Mouse (Mus musculus) heart, embryonic 14.5 days (tissue): ENCODE measurements around the gene Xrcc3. TPM values are rescaled to one million over a fixed set of nuclear protein-coding genes. Genes with fewer than 3 reads are reported as not detected.

Experiments
- ATAC-seq: fragments of 200-750 bp; cut with Nextera tagmentation; 2 replicates; pipeline ENCODE4 v1.8.0; 2017; ENCODE audit warnings: low read depth, moderate TSS enrichment; ENCODE audit not compliant: insufficient number of reproducible peaks, insufficient read depth, low FRiP score
- H3K27ac ChIP-seq, 2 experiments: fragments of 200-500 bp in 1 of 2; fragments of 300-500 bp in 1 of 2; sonication (generic) in 1 of 2; replicated peaks in 1 of 2; 2 replicates each; pipeline ENCODE4 v1.5.1; 2012 to 2014; ENCODE audit warnings: low read depth in 2 of 2, low read length in 2 of 2, control low read depth in 1 of 2, mild to moderate bottlenecking in 1 of 2, mixed read lengths in 1 of 2; ENCODE audit not compliant: control insufficient read depth in 1 of 2, insufficient read depth in 1 of 2
- H3K27me3 ChIP-seq: fragments of 300-500 bp; sonication (generic); 2 replicates; pipeline ENCODE4 v1.6.1; 2014; ENCODE audit warnings: mild to moderate bottlenecking, low read length, control low read depth; ENCODE audit not compliant: control insufficient read depth, insufficient read depth
- H3K36me3 ChIP-seq: fragments of 300-500 bp; sonication (generic); 2 replicates; pipeline ENCODE4 v1.6.1; 2014; ENCODE audit warnings: mild to moderate bottlenecking, control low read depth, low read length, mixed read lengths; ENCODE audit not compliant: control insufficient read depth, insufficient read depth
- H3K4me1 ChIP-seq, 2 experiments: fragments of 200-500 bp in 1 of 2; fragments of 300-500 bp in 1 of 2; sonication (generic) in 1 of 2; 2 replicates each; pipeline ENCODE4 v1.6.1; 2012 to 2014; ENCODE audit warnings: low read length in 2 of 2, control low read depth in 1 of 2, mixed read lengths in 1 of 2; ENCODE audit not compliant: control insufficient read depth in 2 of 2, insufficient read depth in 2 of 2
- H3K4me2 ChIP-seq: fragments of 300-500 bp; sonication (generic); 2 replicates; pipeline ENCODE4 v1.6.1; 2014; ENCODE audit warnings: mild to moderate bottlenecking, low read length
- H3K4me3 ChIP-seq, 2 experiments: fragments of 200-500 bp in 1 of 2; fragments of 300-500 bp in 1 of 2; sonication (generic) in 1 of 2; 2 replicates each; pipeline ENCODE4 v1.5.1; 2012 to 2014; ENCODE audit warnings: low read length in 2 of 2, mild to moderate bottlenecking in 2 of 2, control low read depth in 1 of 2, low read depth in 1 of 2, moderate library complexity in 1 of 2; ENCODE audit not compliant: control insufficient read depth in 1 of 2, insufficient read depth in 1 of 2
- H3K9ac ChIP-seq: fragments of 300-500 bp; sonication (generic); 2 replicates; pipeline ENCODE4 v1.6.1; 2014; ENCODE audit warnings: mild to moderate bottlenecking, low read length
- H3K9me3 ChIP-seq: fragments of 300-500 bp; sonication (generic); 2 replicates; pipeline ENCODE4 v1.6.1; 2016; ENCODE audit warnings: low read length, control low read depth; ENCODE audit not compliant: control insufficient read depth
- WGBS: fragments of 180-500 bp; shearing (Covaris S2); extraction: QIAGEN DNeasy Blood & Tissue Kit; methylation state at CpG from one replicate; pipeline ENCODE4 v1.1.7; 2014; 5-methylcytosine and 5-hydroxymethylcytosine counted together
- polyA plus RNA-seq: library from polyadenylated mRNA; unstranded; fragments of >200 nt; fragmentation: Nextera tagmentation; extraction: Ambion mirVana; gene quantifications from 2 replicates; pipeline ENCODE4 v1.2.1, GENCODE M21; 2014

Xrcc3 gene
- 5.7 and 7.0 TPM in 2 replicates for polyA plus RNA-seq

DNA sequence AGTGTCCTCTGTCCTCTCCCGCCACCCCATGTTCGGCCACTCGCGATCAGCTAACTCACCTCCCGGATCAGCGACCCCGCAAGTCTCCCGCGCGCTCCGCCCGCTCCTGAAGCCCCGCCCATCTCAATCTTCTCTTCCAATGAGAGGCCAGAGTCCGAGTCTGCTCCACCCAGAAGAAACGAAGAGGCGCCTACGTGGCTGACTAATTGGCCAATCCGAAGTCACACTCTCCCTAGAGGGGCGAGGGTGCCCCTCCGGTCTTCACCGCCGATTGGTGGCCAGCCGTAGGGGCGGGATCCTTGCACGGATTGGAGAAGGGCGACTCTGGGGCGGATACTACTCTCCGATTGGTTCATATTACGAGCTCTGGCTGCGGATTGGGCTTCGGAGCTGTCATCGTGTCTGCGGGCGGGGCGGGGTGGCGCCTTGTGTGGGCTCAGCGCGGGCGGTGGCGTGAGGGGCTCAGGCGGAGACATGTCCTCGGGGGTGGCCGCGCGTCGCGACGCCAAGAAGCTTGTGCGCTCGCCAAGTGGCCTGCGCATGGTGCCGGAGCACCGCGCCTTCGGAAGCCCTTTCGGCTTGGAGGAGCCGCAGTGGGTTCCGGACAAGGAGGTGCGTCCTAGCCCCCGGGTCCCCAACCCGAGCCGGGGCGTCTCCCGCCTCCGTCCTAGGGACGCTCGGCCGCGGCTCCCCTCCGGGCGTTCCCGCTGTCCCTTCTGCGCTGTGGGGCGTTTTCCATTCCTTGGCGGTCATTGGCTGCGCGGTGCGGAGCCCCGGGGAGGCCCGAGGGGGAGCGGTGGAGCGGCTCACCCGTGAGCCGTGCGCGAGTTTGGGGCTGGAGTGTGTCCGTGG lies at the start of gene Xrcc3, which contains the start of gene Zfyve21:
Xrcc3 (minus strand) TSS at position 108 of the 852 bp plus-strand sequence.
Zfyve21 (plus strand) TSS at position 405 of the 852 bp plus-strand sequence.
- Histone ChIP-seq H3K27ac (peak within 1 kb of the TSS; percentile 76 to 92), H3K36me3 (peaks cover 5% of the 10 kb centered on the region; the same call in 1 of the 2 replicates), H3K4me2 (peak within 1 kb of the TSS; percentile 88), H3K4me3 (peak within 1 kb of the TSS; percentile 75 to 78), H3K4me1 (peaks cover 22 to 51% of the 10 kb centered on the region in 2 experiments), H3K9me3 (no peaks in the 10 kb centered on the region), H3K9ac (peak within 1 kb of the TSS; percentile 79), H3K27me3 (no peaks in the 10 kb centered on the region)
- peak; percentile 98 for ATAC-seq
- under 1% methylated on average over 87 of the region's 87 CpGs for WGBS

DNA sequence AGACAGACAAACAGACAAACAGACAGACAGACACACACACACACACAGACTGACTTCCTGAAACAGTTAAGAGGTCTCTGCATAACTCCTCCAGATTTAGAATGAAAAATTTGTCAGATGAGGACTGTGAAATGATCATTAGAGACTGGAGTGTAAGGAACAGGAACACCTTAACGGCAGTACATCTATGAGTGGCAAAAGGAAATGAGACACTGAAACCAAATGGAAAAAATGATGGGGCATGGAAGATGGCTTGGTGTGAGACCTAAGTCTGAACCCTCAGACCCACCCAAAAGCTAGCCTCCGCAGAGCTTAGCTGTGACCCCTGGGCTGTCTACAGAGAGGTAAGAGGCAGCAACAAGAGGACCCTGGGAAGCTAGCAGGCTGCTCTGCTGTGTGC lies 41.8 kb upstream of the Xrcc3 start:
- Histone ChIP-seq H3K4me2 (no peak overlapping the region), H3K36me3 (peaks cover 28% of the 10 kb centered on the region), H3K4me3 (no peak overlapping the region), H3K27me3 (no peaks in the 10 kb centered on the region), H3K27ac (no peak overlapping the region), H3K4me1 (peaks cover 0 to 4% of the 10 kb centered on the region in 2 experiments; a peak in 1 of 4 replicates), H3K9me3 (no peaks in the 10 kb centered on the region), H3K9ac (no peak overlapping the region)
- 79% methylated on average over 2 of the region's 2 CpGs for WGBS
- ATAC-seq: no peak

DNA sequence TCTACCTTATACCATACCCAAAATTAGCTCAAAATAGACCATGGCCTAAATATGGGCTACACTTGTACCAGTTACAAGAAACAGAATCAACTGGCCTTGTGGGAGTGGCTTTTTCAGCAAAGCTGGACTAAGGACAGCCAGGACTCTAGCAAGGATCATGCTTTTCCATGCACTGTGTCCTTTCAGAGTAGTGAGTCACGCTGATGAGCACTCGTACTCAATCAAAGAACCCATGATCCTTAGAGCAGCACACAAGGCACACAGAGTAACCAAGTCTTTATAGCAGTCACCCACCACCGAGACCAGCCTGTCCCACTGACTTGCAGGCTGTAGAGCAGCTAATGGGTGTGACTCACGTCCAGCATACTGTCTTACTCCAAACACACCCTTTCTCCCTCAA lies 39.9 kb upstream of the Xrcc3 start:
- ATAC-seq: no peak
- WGBS: 58% methylated on average over 4 of the region's 4 CpGs
- Histone ChIP-seq H3K27ac (no peak overlapping the region), H3K36me3 (peaks cover 25% of the 10 kb centered on the region), H3K9ac (no peak overlapping the region), H3K4me2 (no peak overlapping the region), H3K4me3 (no peak overlapping the region), H3K9me3 (no peaks in the 10 kb centered on the region), H3K4me1 (peaks cover under 1 to 5% of the 10 kb centered on the region in 2 experiments; a peak in 2 of 4 replicates), H3K27me3 (no peaks in the 10 kb centered on the region)

DNA sequence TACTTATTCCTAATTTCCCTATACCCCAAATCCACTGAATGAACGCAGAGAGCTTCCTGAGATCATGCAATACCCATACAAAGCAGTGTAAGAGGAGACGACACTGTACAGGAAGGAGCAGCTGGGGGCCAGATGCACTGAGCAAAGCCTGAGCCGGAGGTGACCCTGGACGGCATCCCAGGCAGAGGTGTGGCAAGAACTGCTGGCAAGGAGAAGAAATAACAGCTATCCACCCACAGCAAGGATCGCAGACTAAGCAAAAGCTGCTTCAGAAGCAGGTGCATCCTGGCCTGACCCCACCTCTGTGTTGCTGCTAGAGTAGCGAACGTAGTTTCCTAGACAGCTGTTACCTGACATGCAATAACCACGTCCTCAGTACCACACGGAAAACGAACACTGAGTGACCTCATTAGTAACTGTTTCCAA lies 39.4 kb upstream of the Xrcc3 start:
- Histone ChIP-seq H3K9ac (no peak overlapping the region), H3K4me1 (peaks cover 5 to 10% of the 10 kb centered on the region in 2 experiments; a peak in 3 of 4 replicates), H3K9me3 (no peaks in the 10 kb centered on the region), H3K36me3 (peaks cover 21% of the 10 kb centered on the region), H3K27me3 (no peaks in the 10 kb centered on the region), H3K4me2 (no peak overlapping the region), H3K27ac (no peak overlapping the region), H3K4me3 (no peak overlapping the region)
- ATAC-seq: no peak
- 52% methylated on average over 10 of the region's 10 CpGs for WGBS

DNA sequence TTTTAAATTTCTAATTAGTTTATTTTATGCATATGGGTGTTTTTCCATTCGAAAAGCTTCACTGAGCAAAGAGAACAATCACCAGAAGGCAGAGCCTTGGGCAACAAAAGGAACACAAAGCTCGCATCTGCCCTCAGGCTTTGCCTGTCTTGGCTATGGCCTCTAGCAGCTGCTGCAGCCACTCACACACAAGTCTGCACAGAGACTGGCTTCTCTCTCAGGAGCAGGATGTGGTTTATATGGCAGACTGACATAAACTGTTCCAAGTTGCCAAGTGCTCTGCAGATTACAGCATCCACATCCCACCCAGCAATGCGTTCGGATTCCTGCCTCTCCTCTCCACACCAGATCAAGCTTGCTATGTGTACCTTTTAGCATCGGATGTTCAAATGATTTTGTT lies 38.1 kb upstream of the Xrcc3 start:
- no peak overlapping the region for H3K9ac ChIP-seq
- H3K27ac ChIP-seq: no peak overlapping the region
- H3K4me2 ChIP-seq: no peak overlapping the region
- peaks cover 5 to 11% of the 10 kb centered on the region in 2 experiments; a peak in 3 of 4 replicates for H3K4me1 ChIP-seq
- H3K36me3 ChIP-seq: peaks cover 11% of the 10 kb centered on the region
- 78% methylated on average over 5 of the region's 5 CpGs for WGBS
- no peaks in the 10 kb centered on the region for H3K9me3 ChIP-seq
- ATAC-seq: no peak
- H3K27me3 ChIP-seq: no peaks in the 10 kb centered on the region
- no peak overlapping the region for H3K4me3 ChIP-seq

DNA sequence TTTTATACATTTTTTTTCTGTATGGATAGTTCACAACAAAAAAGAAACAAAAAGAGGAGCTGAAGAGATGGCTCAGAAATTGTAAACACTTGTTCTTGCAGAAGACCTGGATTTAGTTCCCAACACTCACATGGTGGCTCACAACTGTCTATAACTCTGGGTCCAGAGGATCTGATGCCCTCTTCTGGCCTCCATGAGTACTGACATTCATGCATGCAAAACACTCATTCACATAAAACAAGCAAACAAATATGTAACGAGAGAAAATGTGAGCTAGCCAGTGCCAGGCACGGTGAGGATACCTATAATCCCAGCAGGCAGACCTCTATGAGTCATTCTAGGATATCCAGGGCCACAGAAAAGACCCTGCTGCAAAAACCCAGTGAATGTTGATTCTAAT lies 37.6 kb upstream of the Xrcc3 start:
- H3K27ac ChIP-seq: no peak overlapping the region
- H3K27me3 ChIP-seq: no peaks in the 10 kb centered on the region
- ATAC-seq: no peak
- H3K36me3 ChIP-seq: peaks cover 8% of the 10 kb centered on the region; the same call in 1 of the 2 replicates
- H3K4me3 ChIP-seq: no peak overlapping the region
- no peak overlapping the region for H3K9ac ChIP-seq
- H3K9me3 ChIP-seq: no peaks in the 10 kb centered on the region
- 66% methylated on average over 2 of the region's 2 CpGs for WGBS
- H3K4me1 ChIP-seq: peaks cover 5 to 11% of the 10 kb centered on the region in 2 experiments; a peak in 3 of 4 replicates
- no peak overlapping the region for H3K4me2 ChIP-seq

DNA sequence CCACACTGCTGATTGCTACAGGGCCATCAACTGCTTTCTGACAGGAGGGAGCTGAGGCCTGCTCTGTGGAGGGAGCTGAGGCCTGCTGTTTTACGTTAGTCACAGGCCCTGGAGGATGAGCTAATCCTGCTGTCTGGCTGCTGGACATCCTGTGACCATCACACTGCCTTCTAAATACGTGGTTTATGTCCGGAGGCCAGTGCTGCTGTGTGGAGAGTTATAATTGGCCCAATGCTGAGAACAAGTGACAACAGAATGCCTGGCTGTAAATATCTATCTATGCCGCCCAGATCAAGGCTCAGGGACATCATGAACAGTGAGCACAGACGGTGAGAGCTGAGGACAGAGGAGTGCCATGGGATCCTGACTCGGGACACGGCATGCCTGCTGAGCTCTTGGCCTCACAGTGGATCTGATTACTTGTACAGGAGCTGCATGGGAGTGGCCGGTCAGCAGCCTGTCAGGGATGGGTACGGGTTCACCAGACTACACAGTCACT lies 34.7 kb upstream of the Xrcc3 start:
- H3K4me3 ChIP-seq: no peak overlapping the region
- peak; percentile 59; the same call in 1 of the 2 replicates for ATAC-seq
- no peak overlapping the region for H3K4me2 ChIP-seq
- H3K9ac ChIP-seq: no peak overlapping the region
- peaks cover 12% of the 10 kb centered on the region for H3K36me3 ChIP-seq
- 35% methylated on average over 9 of the region's 9 CpGs for whole genome bisulfite sequencing
- no peaks in the 10 kb centered on the region for H3K9me3 ChIP-seq
- H3K27ac ChIP-seq: peak overlapping the region; percentile 56 to 64
- H3K27me3 ChIP-seq: no peaks in the 10 kb centered on the region
- H3K4me1 ChIP-seq: peaks cover 5 to 11% of the 10 kb centered on the region in 2 experiments; a peak in 3 of 4 replicates
